Mouse (Mus musculus): ENCODE measurements at regions not wholly inside any gene's neighbourhood (a gene's known extent, or its start where the extent isn't known, plus 50 kb on each side); places are given as distances from the start of the nearest gene placed in this dataset.

GRCm38 (mm10) chr6:14500663-14501062, 254.4 kb downstream of the Ppp1r3a start:
- no peak for TF ChIP-seq HCFC1 (IDR thresholded peaks at IDR 0.05; ENCODE audit: borderline replicate concordance, insufficient read depth, low read length)
- no peak for TF ChIP-seq CHD2 (IDR thresholded peaks at IDR 0.05; ENCODE audit: low read depth, low read length)
- TF ChIP-seq ZC3H11A (IDR thresholded peaks at IDR 0.05; ENCODE audit: borderline replicate concordance, low read depth, low read length) = no peak
- no peak for TF ChIP-seq ZNF384 (IDR thresholded peaks at IDR 0.05; ENCODE audit: low read depth, low read length)
- TF ChIP-seq MAFK (IDR thresholded peaks at IDR 0.05; ENCODE audit: insufficient read depth, low read depth, low read length) = no peak

Measured in ES-E14 (cell line).